Mouse (Mus musculus) urinary bladder, adult 18-20 months (tissue): ENCODE results near the gene Atf5.

Experiments
- DNase-seq, 2 experiments: peaks; one replicate each; pipeline ENCODE4 v3.0.0; 2022; ENCODE audit warnings: low spot score in 2 of 2, mixed read lengths in 2 of 2

Atf5 gene

DNA sequence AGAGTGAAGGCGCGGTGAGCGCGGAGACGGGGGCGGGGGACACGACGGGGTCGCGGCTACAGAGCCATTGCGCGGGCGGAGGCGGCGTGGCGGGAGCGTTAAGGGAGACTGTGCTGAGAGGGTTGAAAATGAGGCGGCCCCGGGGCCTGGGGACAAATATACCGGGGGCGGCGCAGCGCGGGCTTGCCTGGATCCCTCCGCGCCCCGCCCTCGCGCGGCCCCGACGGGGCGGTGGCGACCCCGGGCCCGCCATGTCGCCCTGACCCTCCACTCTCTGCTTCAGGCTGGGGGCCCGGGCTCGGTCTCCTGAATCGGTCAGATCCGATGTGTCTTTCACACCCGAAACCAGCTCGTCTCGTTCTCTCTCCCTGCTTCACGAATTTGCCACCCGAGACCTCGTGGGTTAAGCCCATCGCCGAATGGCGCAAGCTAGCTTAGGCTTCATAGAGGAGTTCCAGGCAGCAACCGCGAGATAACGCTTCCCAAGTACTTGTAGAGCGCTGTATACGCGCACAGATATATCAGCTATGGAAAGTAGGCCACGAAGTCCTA, at the start of gene Atf5:
Atf5 (minus strand) TSS at position 189 of the 552 bp plus-strand sequence.
- DNase-seq = peak; percentile 42 to 56

DNA sequence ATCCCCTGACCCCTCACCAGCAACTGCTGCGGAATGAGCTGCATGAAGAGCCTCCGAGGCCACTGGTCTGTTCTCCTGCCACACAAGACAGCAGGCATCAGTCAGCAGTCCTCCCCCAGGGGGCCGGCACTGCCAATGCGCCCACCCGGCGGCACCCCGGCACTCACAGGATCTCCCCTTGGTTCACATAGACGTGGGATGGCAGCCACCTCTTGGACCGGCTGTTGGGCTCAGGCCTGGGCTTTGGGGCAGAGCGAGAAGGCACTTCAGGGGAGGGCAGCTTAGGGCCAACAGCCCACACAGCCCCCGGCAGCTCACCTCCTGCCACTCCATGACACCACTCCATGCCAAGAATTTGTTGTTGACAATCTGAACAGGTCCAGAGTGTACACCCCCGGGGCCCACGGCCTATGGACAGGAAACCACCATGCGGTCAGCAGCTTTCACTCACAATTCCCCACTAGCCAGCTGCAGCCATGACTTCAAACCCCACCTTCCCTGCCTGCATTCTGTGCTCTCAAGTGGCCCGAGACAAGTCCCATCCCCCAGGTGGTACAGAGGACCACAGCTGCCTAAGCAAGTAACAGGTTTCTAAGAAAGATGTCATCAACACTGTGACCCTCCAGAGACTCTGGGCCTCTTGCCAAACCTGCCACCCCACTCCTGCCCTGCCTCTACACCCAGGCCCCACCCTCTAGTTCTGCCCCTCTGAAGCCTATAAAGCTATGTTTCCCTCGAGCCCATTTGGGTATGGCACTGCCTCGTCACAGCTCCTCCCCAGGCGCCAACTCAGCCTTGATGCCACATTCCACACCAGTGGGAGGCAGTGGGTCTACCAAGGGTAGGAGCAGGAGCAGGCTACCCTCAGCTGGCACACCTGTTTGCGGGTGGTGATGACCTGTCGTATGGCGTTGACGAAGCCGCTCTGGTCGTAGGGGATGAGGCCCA, 48.4 kb upstream of the Atf5 start:
- DNase-seq = no peak

DNA sequence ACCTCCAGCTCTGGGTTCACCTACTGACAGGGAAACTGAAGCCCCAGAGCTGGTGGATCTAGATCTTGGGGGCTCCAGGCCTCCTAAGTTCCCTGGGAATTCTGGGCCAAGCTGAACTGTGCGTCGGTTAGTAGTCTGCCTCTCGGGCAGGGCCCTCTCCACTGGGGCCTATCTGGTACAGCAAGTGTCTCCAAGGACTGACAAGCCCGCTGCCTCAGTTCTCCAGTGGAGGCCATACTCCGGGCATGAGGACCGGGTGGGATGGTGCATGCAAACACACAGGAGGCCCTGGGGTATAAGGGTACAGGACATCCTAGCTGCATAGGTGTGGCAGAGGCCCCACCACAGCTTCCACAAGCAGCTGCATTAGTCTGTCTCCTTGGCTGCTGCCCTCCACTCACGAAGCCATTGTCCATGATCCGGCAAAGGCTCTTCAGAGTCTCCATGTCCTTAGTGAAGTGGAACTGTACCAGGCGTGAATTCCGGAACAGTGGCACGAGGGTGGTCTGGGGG, 47.6 kb upstream of the Atf5 start:
- DNase-seq = no peak

DNA sequence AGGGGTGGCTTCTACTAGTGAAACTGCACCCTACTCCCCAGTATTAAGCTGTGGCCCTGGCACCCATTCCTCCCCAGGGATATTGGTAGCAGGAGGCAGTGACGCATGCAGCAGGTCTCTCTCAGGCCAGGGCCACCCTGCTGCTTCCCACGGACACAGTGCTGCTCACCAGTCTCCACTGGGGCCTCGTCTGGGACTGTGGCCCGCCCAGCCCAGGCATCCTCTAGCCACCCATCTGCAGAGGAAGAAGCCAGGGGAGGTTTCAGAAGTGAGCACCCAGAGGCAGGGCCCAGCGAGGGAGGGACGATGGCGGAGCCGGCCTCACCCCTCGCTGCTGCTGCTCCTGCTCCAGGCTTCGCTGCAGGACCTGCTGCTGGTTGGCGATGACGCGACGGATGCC, 46.8 kb upstream of the Atf5 start:
- no peak for DNase-seq

DNA sequence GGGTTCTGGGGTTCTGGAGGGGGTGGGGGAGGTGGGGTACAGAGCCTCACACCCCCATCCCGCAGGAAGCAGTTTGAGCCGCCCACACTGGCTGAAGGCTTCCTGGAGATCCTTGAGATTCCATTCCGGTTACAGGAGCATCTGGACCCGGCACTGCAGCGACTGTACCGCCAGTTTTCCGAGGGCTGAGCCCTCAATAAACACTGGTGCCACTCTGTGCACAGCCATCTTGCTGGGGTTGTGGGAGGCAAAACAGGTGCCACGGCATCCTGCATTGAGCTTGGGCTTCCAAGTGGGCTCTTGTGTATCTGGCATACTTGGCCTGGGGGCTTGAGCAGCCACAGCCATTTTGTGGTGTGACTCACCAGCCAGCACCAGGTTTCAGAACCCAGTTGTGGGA, 46.0 kb upstream of the Atf5 start:
- no peak for DNase-seq

DNA sequence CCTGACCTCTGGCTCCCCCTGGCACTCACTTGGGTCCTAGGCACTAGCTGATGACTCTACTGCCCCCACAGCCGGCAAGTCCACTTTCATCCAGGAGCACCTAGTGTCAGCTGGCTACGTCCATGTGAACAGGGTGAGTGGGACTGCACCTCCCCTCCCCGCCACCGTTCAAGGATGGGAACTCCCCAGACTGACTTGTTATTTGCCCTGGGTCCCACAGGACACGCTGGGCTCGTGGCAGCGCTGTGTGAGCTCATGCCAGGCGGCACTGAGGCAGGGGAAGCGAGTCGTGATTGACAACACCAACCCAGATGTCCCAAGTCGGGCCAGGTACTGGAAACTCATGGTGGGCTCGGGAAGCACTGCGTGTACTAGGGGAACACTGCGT, 45.0 kb upstream of the Atf5 start:
- no peak for DNase-seq

DNA sequence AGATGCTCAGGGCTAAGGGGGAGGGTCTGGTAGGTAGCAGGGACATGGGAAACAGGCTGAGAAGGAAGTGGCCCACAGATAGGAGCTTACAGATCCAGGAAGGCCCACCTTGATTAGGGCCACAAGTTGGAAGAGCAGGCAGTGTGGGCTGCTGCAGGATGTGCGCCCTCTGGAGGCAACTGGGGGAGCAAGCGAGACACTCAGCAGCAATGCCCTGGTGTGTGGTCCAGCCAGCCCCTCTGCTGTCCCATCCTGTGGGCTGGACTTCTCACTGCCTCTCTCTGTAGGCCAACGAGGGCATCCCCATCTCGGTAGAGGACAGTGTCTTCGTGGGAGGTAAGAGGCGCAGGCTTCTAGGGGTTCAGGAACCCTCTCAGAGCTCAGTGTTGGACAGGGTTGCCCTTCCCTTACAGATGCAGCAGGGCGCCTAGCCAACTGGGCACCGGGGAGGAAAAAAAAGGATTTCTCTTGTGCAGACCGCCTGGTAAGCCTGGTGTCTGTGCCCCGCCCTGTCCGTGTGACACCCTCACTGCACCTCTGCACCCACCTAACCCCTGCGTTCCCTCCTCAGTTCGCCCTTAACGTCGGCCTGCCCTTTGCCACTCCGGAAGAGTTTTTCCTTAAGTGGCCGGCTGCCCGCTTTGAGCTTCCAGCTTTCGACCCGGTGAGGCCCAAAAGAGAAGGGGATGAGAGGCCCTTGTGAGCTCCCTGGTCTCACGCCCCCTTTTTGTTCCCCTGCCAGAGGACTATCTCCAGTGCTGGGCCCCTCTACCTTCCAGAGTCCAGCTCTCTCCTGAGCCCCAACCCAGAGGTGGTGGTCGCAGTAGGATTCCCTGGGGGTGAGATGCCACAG, 44.3 kb upstream of the Atf5 start:
- DNase-seq = no peak

DNA sequence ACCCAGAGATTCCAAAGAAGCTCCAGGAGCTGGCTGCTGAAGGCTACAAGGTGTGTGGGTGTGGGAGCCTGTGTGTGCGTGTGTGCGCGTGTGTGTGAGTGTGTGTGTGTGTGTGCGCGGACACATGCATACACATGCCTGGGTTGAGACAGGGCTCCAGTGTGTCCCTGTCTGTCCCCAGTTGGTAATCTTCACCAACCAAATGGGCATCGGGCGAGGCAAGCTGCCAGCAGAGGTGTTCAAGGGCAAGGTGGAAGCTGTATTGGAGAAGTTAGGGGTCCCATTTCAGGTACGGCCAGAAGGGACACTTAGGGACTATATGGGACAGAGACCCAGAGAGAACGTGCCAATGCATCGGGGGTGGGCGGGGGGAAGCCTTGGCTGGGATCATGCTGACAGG, 43.4 kb upstream of the Atf5 start:
- no peak for DNase-seq

DNA sequence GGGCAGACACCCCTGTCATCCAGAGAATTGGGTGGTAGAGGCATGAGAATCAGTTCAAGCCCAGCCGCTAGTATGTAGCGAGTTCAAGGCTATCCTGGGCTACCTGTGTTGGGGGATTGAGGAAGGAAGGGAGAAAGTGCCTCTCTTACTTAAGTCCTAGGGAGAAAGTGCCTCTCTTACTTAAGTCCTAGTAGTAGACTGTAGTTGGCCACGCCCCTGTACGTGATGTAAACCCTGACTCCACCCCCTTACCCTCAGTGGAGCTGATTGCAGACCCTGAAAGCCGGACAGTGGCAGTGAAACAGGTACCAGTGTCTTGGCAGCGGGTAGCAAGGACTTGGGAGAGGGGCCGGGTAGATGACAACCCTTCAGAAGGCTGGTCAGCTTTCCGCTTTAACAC, 41.4 kb upstream of the Atf5 start:
- no peak for DNase-seq

DNA sequence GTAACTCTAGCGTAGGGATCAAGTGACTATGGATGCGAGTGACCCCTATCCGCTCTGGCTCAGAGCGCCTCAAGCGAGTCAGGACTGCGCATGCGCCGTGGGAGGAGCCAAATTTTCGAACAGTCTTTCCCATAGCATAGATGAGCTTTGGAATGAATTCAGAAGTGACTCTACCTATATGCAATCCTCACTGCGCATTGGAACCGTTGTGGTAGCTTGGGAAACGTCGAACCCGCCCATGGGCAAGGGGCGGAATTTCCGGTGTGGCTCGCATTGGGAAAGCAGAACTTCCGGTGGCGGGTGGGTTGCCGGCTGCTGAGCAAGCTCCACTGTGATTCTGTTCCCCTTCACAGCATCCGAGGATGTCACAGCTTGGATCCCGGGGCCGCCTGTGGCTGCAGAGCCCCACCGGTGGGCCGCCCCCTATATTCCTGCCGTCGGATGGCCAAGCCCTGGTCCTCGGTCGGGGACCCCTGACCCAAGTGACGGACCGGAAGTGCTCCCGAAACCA, 40.6 kb upstream of the Atf5 start, which contains the start of gene Pnkp:
Pnkp (plus strand) TSS at position 98 of the 511 bp plus-strand sequence.
- peak; percentile 74 to 77 for DNase-seq

DNA sequence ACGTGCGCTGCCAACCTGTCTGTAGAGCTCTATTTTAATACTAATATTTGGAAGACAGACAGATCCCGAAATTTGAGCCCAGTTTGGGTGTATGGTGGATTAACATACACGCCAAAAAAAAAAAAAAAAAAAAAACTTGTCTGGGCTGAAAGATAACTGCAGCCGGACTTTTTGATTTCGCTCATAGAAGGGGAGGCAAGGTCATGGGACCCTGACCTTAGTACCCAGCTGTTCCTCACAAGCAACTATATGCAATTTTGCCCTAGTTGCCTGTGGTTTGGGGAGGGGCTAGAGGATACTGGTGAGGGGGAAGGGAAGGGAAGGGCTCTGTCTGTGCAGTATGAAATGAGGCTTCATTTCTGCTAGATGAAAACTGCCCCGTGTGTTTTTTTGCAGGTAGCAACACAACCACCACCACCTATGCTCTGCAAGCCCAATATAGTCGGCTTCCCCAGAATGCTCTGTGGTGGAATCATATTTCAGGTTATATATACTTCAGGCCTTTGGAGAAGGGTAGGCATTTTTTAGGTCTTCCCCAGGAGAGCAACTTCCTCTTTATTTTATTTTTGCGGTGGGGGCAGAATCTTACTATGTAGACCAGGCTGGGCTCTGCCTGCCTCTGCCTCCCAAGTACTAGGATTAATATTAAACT, 39.9 kb upstream of the Atf5 start:
- DNase-seq = no peak

DNA sequence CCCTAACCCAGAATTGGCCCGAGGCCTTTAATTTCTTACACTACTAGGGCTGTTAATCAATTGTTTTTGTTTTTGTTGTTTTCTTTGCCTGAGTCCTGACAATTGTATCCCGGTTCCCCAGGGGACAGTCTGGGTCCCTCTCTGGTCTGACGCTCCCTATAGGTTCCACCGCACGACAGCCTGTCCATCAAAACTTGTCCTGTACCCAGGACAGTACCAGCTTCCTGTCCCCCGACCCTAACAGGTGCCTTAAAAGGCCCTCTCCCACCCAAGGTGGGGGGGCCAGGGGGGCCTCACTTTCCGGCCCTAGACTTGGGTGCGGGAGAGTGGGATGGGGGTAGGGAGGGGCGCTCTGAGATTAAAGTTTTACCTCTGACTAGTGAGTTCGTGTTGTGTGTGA, 38.6 kb upstream of the Atf5 start:
- no peak for DNase-seq

DNA sequence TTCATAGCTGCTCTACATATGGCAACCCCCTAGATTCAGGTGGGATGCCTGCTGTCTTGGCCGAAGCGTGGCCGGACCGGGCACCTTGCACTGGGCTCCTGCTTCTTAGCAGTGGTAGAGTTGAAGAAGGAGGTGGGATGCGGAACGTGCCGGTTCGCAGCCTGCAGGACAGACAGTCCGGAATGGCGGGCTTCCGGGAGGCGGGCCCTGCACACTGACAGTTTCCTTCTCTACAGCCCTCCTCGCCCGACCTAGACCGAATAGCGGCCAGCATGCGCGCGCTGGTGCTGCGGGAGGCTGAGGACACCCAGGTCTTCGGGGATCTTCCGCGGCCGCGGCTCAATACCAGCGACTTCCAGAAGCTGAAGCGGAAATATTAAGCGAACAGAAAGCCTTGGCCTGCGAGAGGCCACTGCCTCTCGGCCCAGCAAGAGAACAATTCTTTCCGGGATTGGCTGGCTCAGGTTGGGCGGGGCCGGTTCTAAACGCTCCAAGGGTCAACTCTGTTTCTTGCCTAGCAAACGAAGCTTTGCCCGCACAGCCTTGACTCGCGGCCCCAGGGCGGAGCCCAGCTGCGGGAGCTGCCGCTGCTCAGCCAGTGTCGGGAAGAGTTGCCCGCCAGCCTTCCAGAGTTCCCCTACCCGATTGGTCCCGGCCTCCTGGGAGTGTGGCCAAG, 38.0 kb upstream of the Atf5 start:
- peak; percentile 84 for DNase-seq

DNA sequence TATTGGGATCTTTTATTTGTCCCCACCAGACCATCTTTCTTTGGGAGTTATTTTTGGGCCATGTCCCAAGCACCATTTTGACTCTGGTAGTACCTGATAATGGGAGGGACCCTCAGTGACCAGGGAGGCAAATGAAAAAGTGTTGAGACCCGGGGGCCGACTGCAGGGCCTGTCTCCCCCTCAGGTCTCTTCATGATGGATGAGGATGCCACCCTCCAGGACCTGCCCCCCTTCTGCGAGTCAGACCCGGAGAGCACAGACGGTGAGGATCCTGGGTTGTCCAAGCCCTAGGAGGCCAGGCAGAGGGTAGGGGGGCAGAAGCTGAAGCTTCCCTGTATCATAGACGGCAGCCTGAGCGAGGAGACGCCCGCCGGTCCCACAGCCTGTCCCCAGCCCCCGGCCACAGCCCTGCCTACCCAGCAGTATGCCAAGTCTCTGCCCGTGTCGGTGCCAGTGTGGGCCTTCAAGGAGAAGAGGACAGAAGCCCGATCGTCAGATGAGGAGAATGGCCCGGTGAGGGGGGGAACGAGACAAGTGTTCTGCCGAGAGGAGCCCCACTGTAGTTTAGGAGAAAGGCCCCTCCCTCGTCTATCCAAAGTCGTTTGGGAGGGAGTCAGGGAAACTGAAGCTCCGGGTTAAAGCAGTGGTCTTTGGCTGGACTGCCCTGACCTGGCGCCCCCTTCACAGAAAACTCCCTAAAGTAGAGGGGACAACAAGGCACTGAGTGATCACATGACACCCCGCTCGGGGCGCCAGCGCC, 37.3 kb upstream of the Atf5 start:
- no peak for DNase-seq

DNA sequence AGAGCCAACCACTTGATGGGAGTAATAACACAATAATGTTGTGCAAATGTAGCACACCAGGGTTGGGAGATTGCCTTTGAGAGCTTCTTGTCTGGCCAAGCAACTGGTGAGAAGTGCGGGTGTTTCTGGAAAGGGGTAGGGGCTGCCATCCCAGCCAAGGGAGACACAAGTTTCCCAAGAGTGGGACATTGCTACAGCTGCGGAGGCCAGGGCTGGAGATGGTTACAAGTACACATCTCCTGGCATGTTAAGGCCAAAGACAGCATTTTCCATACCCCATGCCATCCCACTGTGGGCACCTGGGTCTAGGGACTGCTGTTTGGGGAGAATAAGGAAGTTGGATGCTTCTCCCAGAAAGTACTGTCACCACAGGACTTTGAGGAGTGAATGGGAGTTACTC, 36.6 kb upstream of the Atf5 start:
- DNase-seq = no peak

DNA sequence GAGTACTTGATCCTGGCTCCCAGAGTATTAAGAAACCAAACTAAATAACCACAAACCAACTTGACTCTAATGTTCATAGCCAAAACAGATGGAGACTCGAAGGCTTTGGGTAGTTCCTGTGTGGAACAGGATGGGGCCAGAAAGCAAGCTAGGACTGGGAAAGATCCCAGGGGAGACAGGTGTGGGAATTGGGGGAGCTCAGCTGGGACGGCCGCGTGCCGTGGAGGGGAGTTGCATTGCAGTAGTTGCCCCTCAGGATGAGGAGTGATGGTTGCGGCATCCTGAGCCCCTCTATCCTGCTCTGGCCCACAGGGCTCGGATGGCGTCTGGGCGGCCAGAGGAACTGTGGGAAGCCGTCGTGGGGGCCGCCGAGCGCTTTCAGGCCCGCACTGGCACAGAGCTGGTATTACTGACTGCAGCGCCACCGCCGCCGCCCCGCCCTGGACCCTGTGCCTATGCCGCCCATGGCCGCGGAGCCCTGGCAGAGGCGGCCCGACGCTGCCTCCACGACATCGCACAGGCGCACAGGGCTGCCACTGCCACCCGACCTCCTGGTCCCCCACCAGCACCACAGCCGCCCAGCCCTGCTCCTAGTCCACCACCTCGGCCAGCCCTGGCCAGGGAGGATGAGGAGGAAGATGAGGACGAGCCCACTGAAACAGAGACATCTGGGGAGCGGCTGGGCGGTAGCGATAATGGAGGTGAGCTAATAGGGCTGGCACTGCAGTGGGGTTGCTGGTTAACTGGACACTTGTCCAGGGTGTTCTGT, 36.0 kb upstream of the Atf5 start:
- no peak for DNase-seq

DNA sequence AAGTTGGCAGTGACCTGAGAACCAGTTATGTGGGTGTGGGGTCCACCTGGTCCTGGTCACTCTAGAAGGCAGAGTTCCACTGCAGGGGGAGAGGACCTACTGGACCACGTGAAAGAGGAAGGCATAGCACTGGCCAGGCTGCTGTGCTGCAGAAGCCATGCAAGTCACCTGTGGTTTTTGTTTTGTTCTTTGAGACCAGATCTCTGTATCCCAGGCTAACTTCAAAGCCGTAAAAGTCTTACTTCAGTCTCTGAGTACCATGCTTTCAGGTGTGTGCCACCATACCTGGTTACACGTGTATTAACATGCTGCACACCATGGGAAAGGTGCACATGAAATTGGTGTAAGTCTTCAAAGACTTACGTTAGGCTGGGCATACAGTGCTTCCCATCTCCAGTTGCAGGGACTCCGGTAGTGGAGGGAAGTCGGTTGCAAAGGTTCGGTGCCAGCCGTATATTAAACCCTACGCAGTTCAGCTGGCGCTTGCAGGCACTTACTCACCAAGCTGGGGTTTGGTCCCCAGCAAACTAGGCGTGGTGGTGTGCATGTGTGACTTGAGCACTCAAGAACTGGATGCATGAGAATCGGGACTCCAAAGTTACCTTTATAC, 35.3 kb upstream of the Atf5 start:
- no peak for DNase-seq

DNA sequence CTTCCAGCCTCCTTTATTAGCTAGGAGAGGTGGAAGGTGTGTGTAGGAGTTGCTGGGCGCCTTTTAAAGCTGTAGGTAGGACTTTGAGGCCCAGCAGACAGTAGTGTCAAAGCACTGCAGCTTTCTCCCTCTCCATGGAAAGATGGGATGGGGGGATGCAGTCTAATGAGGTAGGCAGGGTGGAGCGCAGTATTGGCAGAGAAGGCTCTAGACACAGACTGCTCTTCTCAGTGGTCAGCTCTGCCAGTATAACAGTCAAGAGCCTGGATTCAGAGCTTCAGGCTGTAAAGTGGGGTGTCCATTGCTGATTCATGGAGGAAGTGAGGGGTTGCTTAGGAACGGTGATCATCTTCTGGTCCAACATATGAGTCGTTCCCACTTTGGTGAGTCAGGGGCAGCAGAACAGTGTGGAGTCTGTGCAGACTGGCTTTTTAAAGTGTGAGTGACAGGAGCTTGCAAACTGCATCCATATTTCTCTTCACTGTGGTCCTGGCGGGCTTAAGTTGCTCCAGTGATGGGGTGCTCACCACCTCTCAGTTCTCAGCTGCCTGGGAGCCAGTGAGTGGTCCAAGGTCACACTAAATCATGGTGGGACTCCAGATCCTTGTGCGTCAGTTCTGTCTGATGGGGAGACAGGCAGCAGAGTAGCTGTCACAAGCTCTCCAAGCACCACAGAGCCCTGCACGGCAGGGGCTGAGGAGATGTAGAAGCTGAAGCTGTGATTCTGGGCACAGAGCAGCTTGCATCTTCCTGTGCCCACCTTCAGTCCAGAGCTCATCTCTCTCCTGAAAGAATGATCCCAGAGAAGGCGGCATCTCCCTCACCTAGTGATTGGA, 34.5 kb upstream of the Atf5 start:
- no peak for DNase-seq
